Mouse (Mus musculus) testis, adult 2 months (tissue): ENCODE results near the gene Ggn.

Experiments
- CTCF ChIP-seq: fragments of 200-500 bp; IDR thresholded peaks from 2 replicates; pipeline ENCODE4 v1.5.1; 2012; ENCODE audit warnings: low read depth, mild to moderate bottlenecking, inconsistent platforms, low read length, moderate library complexity; ENCODE audit not compliant: control insufficient read depth, insufficient read depth, insufficient replicate concordance
- POLR2A ChIP-seq: fragments of 200-500 bp; IDR thresholded peaks from 2 replicates; pipeline ENCODE4 v1.6.1; 2012; ENCODE audit warnings: low read depth, mild to moderate bottlenecking, inconsistent platforms, low read length, moderate library complexity; ENCODE audit not compliant: control insufficient read depth

DNA sequence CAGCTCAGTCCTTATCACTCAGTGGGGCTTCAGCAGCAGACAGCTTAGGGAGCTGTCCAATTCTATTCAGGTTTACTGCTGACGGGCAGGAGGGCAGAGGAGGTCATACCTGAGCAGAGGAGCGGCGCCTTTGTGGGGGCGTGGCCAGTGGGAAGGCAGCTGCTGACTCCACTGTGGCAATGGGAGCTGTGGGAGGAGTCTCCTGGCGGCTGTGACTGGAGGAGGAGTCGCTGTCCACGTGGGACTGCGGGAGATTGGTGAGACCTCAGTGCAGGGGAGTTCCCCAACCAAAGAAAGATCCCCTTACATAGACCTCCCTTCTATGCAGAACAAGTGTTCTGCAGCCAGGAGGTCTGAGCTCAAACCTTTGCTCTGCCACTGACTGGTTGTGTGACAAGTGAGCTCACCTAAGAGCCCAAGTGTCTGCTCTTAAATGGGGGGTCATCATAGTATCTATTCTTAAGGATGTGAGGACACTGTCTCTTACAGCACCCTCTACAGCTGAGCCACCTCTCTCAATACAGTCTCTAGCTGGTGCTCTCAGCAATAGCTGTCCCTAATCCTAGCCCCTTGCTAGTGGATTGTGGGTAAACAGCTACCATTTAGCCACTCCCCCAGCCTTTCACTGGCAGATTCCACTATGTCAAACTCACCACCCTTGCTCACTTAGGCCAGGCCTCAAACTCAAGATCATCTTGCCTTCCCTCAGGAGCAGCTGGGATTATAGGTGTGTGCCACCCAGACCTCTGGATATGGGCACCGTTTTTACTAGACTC lies 7.1 kb upstream of the Ggn start:
- TF ChIP-seq POLR2A (0 out of 2 replicates have a peak, but pooled peaks have one; percentile 26), CTCF (no peak)
